Mouse (Mus musculus): ENCODE data around the gene Il6ra. TPM values are rescaled to one million over a fixed set of nuclear protein-coding genes. Genes with fewer than 3 reads are reported as not detected.
A peak's percentile ranks its signal among the peaks of the same experiment; 100 is the strongest.
"Not testable (repeated sequence)": the region's sequence is repeated elsewhere in the genome, so short reads cannot be mapped to it uniquely, and the experiment has no call there.

Il6ra gene
- total and polyA plus RNA-seq, 2 experiments from 2014 or later = 1.1 to 2.0 TPM

GRCm38 (mm10) chr3:89865020-89865419, 48.0 kb downstream of the Il6ra start:
- Histone ChIP-seq H3K9ac (replicated peaks; ENCODE audit: low read depth, low read length) (no peak overlapping the region), H3K27me3 (ENCODE audit: control insufficient read depth, insufficient read depth, low read length) (no peaks in the 10 kb centered on the region), H3K4me1 (ENCODE audit: control insufficient read depth, insufficient read depth) (peaks cover 14% of the 10 kb centered on the region), H3K27ac (ENCODE audit: low read depth) (no peak overlapping the region), H3K36me3 (replicated peaks; ENCODE audit: control insufficient read depth, insufficient read depth, low read length) (no peaks in the 10 kb centered on the region), H3K4me3 (ENCODE audit: low read depth, low read length) (no peak overlapping the region), H3K9me3 (replicated peaks; ENCODE audit: control insufficient read depth, low read length) (no peaks in the 10 kb centered on the region), H3K4me2 (ENCODE audit: low read depth, low read length) (no peak overlapping the region)
- no peak for ATAC-seq (ENCODE audit: insufficient read depth, low read depth)
- TF ChIP-seq CTCF (IDR thresholded peaks at IDR 0.05; ENCODE audit: low read depth) (no peak), EP300 (IDR thresholded peaks at IDR 0.05; ENCODE audit: low read depth) (no peak)
- DNase-seq (ENCODE audit: low spot score) = no peak
- WGBS = 48% methylated on average over 6 of the region's 6 CpGs

GRCm38 (mm10) chr3:89863716-89864509, 49.1 kb downstream of the Il6ra start:
- Histone ChIP-seq H3K9ac (replicated peaks; ENCODE audit: low read depth, low read length) (no peak overlapping the region), H3K4me2 (ENCODE audit: low read depth, low read length) (no peak overlapping the region), H3K4me3 (ENCODE audit: low read depth, low read length) (no peak overlapping the region), H3K4me1 (ENCODE audit: control insufficient read depth, insufficient read depth) (peaks cover 13% of the 10 kb centered on the region), H3K27me3 (ENCODE audit: control insufficient read depth, insufficient read depth, low read length) (no peaks in the 10 kb centered on the region), H3K27ac (ENCODE audit: low read depth) (no peak overlapping the region), H3K36me3 (replicated peaks; ENCODE audit: control insufficient read depth, insufficient read depth, low read length) (no peaks in the 10 kb centered on the region), H3K9me3 (replicated peaks; ENCODE audit: control insufficient read depth, low read length) (no peaks in the 10 kb centered on the region)
- TF ChIP-seq EP300 (IDR thresholded peaks at IDR 0.05; ENCODE audit: low read depth) = no peak
- TF ChIP-seq CTCF (IDR thresholded peaks at IDR 0.05; ENCODE audit: low read depth) = 0 out of 2 replicates have a peak, but pooled peaks have one; percentile 7
- 66% methylated on average over 9 of the region's 9 CpGs for WGBS
- no peak for ATAC-seq (ENCODE audit: insufficient read depth, low read depth)
- DNase-seq (ENCODE audit: low spot score) = no peak

GRCm38 (mm10) chr3:89863276-89863675, 49.7 kb downstream of the Il6ra start:
- H3K9ac ChIP-seq (replicated peaks; ENCODE audit: low read depth, low read length); H3K36me3 ChIP-seq (replicated peaks; ENCODE audit: control insufficient read depth, insufficient read depth, low read length); H3K4me2 ChIP-seq (ENCODE audit: low read depth, low read length); H3K4me1 ChIP-seq (ENCODE audit: control insufficient read depth, insufficient read depth); H3K4me3 ChIP-seq (ENCODE audit: low read depth, low read length); H3K27ac ChIP-seq (ENCODE audit: low read depth); DNase-seq (ENCODE audit: low spot score); ATAC-seq (ENCODE audit: insufficient read depth, low read depth); H3K27me3 ChIP-seq (ENCODE audit: control insufficient read depth, insufficient read depth, low read length); H3K9me3 ChIP-seq (replicated peaks; ENCODE audit: control insufficient read depth, low read length): not testable (repeated sequence)
- WGBS = 80% methylated on average over 3 of the region's 3 CpGs

- TF ChIP-seq EP300 (IDR thresholded peaks at IDR 0.05; ENCODE audit: low read depth) (no peak), CTCF (IDR thresholded peaks at IDR 0.05; ENCODE audit: low read depth) (no peak)
- no peak overlapping the region for H3K27ac ChIP-seq (ENCODE audit: low read depth)
- peaks cover 5% of the 10 kb centered on the region; the same call in 1 of the 2 replicates for H3K4me1 ChIP-seq (ENCODE audit: control insufficient read depth, insufficient read depth)
- H3K9ac ChIP-seq (replicated peaks; ENCODE audit: low read depth, low read length) = no peak overlapping the region
- no peaks in the 10 kb centered on the region for H3K27me3 ChIP-seq (ENCODE audit: control insufficient read depth, insufficient read depth, low read length)
- no peaks in the 10 kb centered on the region for H3K9me3 ChIP-seq (replicated peaks; ENCODE audit: control insufficient read depth, low read length)
- no peaks in the 10 kb centered on the region for H3K36me3 ChIP-seq (replicated peaks; ENCODE audit: control insufficient read depth, insufficient read depth, low read length)
- no peak overlapping the region for H3K4me3 ChIP-seq (ENCODE audit: low read depth, low read length)
- DNase-seq (ENCODE audit: low spot score) (no peak), ATAC-seq (ENCODE audit: insufficient read depth, low read depth) (no peak)
- 39% methylated on average over 8 of the region's 8 CpGs for WGBS
- no peak overlapping the region for H3K4me2 ChIP-seq (ENCODE audit: low read depth, low read length)
Measured at GRCm38 (mm10) chr3:89862182-89862761, 50.7 kb downstream of the Il6ra start.

GRCm38 (mm10) chr3:89861070-89861469, 51.9 kb downstream of the Il6ra start:
- Histone ChIP-seq H3K36me3 (replicated peaks; ENCODE audit: control insufficient read depth, insufficient read depth, low read length) (no peaks in the 10 kb centered on the region), H3K27me3 (ENCODE audit: control insufficient read depth, insufficient read depth, low read length) (no peaks in the 10 kb centered on the region), H3K9ac (replicated peaks; ENCODE audit: low read depth, low read length) (no peak overlapping the region), H3K4me1 (ENCODE audit: control insufficient read depth, insufficient read depth) (peaks cover 5% of the 10 kb centered on the region; the same call in 1 of the 2 replicates), H3K27ac (ENCODE audit: low read depth) (peak overlapping the region; percentile 58), H3K4me3 (ENCODE audit: low read depth, low read length) (no peak overlapping the region), H3K4me2 (ENCODE audit: low read depth, low read length) (no peak overlapping the region), H3K9me3 (replicated peaks; ENCODE audit: control insufficient read depth, low read length) (no peaks in the 10 kb centered on the region)
- DNase-seq (ENCODE audit: low spot score) (peak; percentile 55), ATAC-seq (ENCODE audit: insufficient read depth, low read depth) (peak; percentile 70)
- TF ChIP-seq EP300 (IDR thresholded peaks at IDR 0.05; ENCODE audit: low read depth) (no peak), CTCF (IDR thresholded peaks at IDR 0.05; ENCODE audit: low read depth) (no peak)
- WGBS = 26% methylated on average over 4 of the region's 4 CpGs
